Mouse (Mus musculus): ENCODE data around the gene Tnrc6c.

The Tnrc6c gene

GRCm38 (mm10) chr11:117653491-117654351, at the start of gene Tnrc6c:
Gene Tnrc6c (plus strand): TSS chr11:117654289.
- peak; percentile 77 for DNase-seq (ENCODE audit: low spot score)

GRCm38 (mm10) chr11:117606137-117606536, 48.0 kb upstream of the Tnrc6c start:
- no peak for DNase-seq (ENCODE audit: low spot score)

- DNase-seq (ENCODE audit: low spot score), result peak; percentile 66
Measured at GRCm38 (mm10) chr11:117606605-117607203, 47.4 kb upstream of the Tnrc6c start.

GRCm38 (mm10) chr11:117608141-117608789, 45.8 kb upstream of the Tnrc6c start:
- no peak for DNase-seq (ENCODE audit: low spot score)

- no peak for DNase-seq (ENCODE audit: low spot score)
Measured at GRCm38 (mm10) chr11:117608976-117609375, 45.1 kb upstream of the Tnrc6c start.

- DNase-seq (ENCODE audit: low spot score), result no peak
Measured at GRCm38 (mm10) chr11:117610589-117610988, 43.5 kb upstream of the Tnrc6c start.

GRCm38 (mm10) chr11:117611068-117611467, 43.0 kb upstream of the Tnrc6c start:
- peak; percentile 65 for DNase-seq (ENCODE audit: low spot score)

- no peak for DNase-seq (ENCODE audit: low spot score)
Measured at GRCm38 (mm10) chr11:117611860-117612259, 42.2 kb upstream of the Tnrc6c start.

GRCm38 (mm10) chr11:117612885-117613284, 41.2 kb upstream of the Tnrc6c start:
- DNase-seq (ENCODE audit: low spot score), result no peak

GRCm38 (mm10) chr11:117617368-117617908, 36.7 kb upstream of the Tnrc6c start:
- no peak for DNase-seq (ENCODE audit: low spot score)

GRCm38 (mm10) chr11:117618214-117618613, 35.9 kb upstream of the Tnrc6c start:
- DNase-seq (ENCODE audit: low spot score), result no peak

- no peak for DNase-seq (ENCODE audit: low spot score)
Measured at GRCm38 (mm10) chr11:117618774-117619173, 35.3 kb upstream of the Tnrc6c start.

GRCm38 (mm10) chr11:117619581-117619980, 34.5 kb upstream of the Tnrc6c start:
- DNase-seq (ENCODE audit: low spot score), result no peak

- DNase-seq (ENCODE audit: low spot score), result no peak
Measured at GRCm38 (mm10) chr11:117625196-117625595, 28.9 kb upstream of the Tnrc6c start.

GRCm38 (mm10) chr11:117626557-117626956, 27.5 kb upstream of the Tnrc6c start:
- DNase-seq (ENCODE audit: low spot score), result no peak

GRCm38 (mm10) chr11:117627060-117627562, 27.0 kb upstream of the Tnrc6c start:
- no peak for DNase-seq (ENCODE audit: low spot score)

GRCm38 (mm10) chr11:117627746-117628311, 26.3 kb upstream of the Tnrc6c start:
- no peak for DNase-seq (ENCODE audit: low spot score)

GRCm38 (mm10) chr11:117628312-117628779, 25.7 kb upstream of the Tnrc6c start:
- DNase-seq (ENCODE audit: low spot score), result no peak

GRCm38 (mm10) chr11:117629865-117630264, 24.2 kb upstream of the Tnrc6c start:
- DNase-seq (ENCODE audit: low spot score), result no peak

- no peak for DNase-seq (ENCODE audit: low spot score)
Measured at GRCm38 (mm10) chr11:117630868-117631565, 23.1 kb upstream of the Tnrc6c start.

- no peak for DNase-seq (ENCODE audit: low spot score)
Measured at GRCm38 (mm10) chr11:117633310-117633709, 20.8 kb upstream of the Tnrc6c start.
